Mouse (Mus musculus): Measurements from ENCODE around the gene Aldh16a1. TPM values are rescaled to one million over a fixed set of nuclear protein-coding genes. Genes with fewer than 3 reads are reported as not detected.
"Not testable (repeated sequence)": the region's sequence is repeated elsewhere in the genome, so short reads cannot be mapped to it uniquely, and the experiment has no call there.

The Aldh16a1 gene
- total RNA-seq, 2 experiments from 2014 or later, result 26.9 to 68.0 TPM

- ATAC-seq (ENCODE audit: poor library complexity, severe bottlenecking), result no peak
Observed at GRCm38 (mm10) chr7:45160866-45161265, 6.5 kb upstream of the Aldh16a1 start.

- no peak for ATAC-seq (ENCODE audit: poor library complexity, severe bottlenecking)
Observed at GRCm38 (mm10) chr7:45160316-45160800, 6.0 kb upstream of the Aldh16a1 start.

- no peak for ATAC-seq (ENCODE audit: poor library complexity, severe bottlenecking)
Observed at GRCm38 (mm10) chr7:45158991-45159390, 4.6 kb upstream of the Aldh16a1 start.

GRCm38 (mm10) chr7:45157459-45157858 is 3.1 kb upstream of the Aldh16a1 start:
- ATAC-seq (ENCODE audit: poor library complexity, severe bottlenecking), result no peak

- ATAC-seq (ENCODE audit: poor library complexity, severe bottlenecking), result no peak
Observed at GRCm38 (mm10) chr7:45156206-45156605, 1.8 kb upstream of the Aldh16a1 start.

GRCm38 (mm10) chr7:45155590-45155989 is 1.2 kb upstream of the Aldh16a1 start:
- no peak for ATAC-seq (ENCODE audit: poor library complexity, severe bottlenecking)

- ATAC-seq (ENCODE audit: poor library complexity, severe bottlenecking), result 0 out of 2 replicates have a peak, but pooled peaks have one; percentile 35
Observed at GRCm38 (mm10) chr7:45154993-45155514, 670 bp upstream of the Aldh16a1 start.

GRCm38 (mm10) chr7:45153586-45153985 is 798 bp downstream of the Aldh16a1 start:
- ATAC-seq (ENCODE audit: poor library complexity, severe bottlenecking), result no peak

GRCm38 (mm10) chr7:45153052-45153451 is 1.3 kb downstream of the Aldh16a1 start:
- not testable (repeated sequence) for ATAC-seq (ENCODE audit: poor library complexity, severe bottlenecking)

GRCm38 (mm10) chr7:45151303-45151702 is 3.1 kb downstream of the Aldh16a1 start:
- ATAC-seq (ENCODE audit: poor library complexity, severe bottlenecking), result no peak

- no peak for ATAC-seq (ENCODE audit: poor library complexity, severe bottlenecking)
Observed at GRCm38 (mm10) chr7:45150321-45150720, 4.1 kb downstream of the Aldh16a1 start.

- ATAC-seq (ENCODE audit: poor library complexity, severe bottlenecking), result no peak
Observed at GRCm38 (mm10) chr7:45149545-45149944, 4.8 kb downstream of the Aldh16a1 start.

GRCm38 (mm10) chr7:45148534-45149098 is 5.8 kb downstream of the Aldh16a1 start:
- no peak for ATAC-seq (ENCODE audit: poor library complexity, severe bottlenecking)

- no peak for ATAC-seq (ENCODE audit: poor library complexity, severe bottlenecking)
Observed at GRCm38 (mm10) chr7:45147899-45148298, 6.5 kb downstream of the Aldh16a1 start.

GRCm38 (mm10) chr7:45147267-45147666 is 7.1 kb downstream of the Aldh16a1 start:
- no peak for ATAC-seq (ENCODE audit: poor library complexity, severe bottlenecking)

- no peak for ATAC-seq (ENCODE audit: poor library complexity, severe bottlenecking)
Observed at GRCm38 (mm10) chr7:45145460-45145859, 8.9 kb downstream of the Aldh16a1 start.

- ATAC-seq (ENCODE audit: poor library complexity, severe bottlenecking), result no peak
Observed at GRCm38 (mm10) chr7:45144368-45145174, 9.8 kb downstream of the Aldh16a1 start.

- no peak for ATAC-seq (ENCODE audit: poor library complexity, severe bottlenecking)
Observed at GRCm38 (mm10) chr7:45141914-45142313, 12.5 kb downstream of the Aldh16a1 start.

- ATAC-seq (ENCODE audit: poor library complexity, severe bottlenecking), result no peak
Observed at GRCm38 (mm10) chr7:45141319-45141718, 13.1 kb downstream of the Aldh16a1 start.

- no peak for ATAC-seq (ENCODE audit: poor library complexity, severe bottlenecking)
Observed at GRCm38 (mm10) chr7:45139904-45140723, 14.3 kb downstream of the Aldh16a1 start.

- ATAC-seq (ENCODE audit: poor library complexity, severe bottlenecking), result no peak
Observed at GRCm38 (mm10) chr7:45138403-45138802, 16.0 kb downstream of the Aldh16a1 start.
